Mouse (Mus musculus): Measurements from ENCODE around the gene Sgk2. TPM values are rescaled to one million over a fixed set of nuclear protein-coding genes. Genes with fewer than 3 reads are reported as not detected.
A peak's percentile ranks its signal among the peaks of the same experiment; 100 is the strongest.

Gene Sgk2
- polyA plus RNA-seq (2012; rRNA removed): 0.02 and 0.05 TPM in 2 replicates

GRCm38 (mm10) chr2:162987218-162987617 is at the start of gene Sgk2:
TSS of gene Sgk2 (plus strand) at chr2:162987330.
- Histone ChIP-seq H3K4me1 (ENCODE audit: control insufficient read depth, insufficient read depth, insufficient read length) (no peaks in the 10 kb centered on the region), H3K27me3 (ENCODE audit: control insufficient read depth, insufficient read depth, low read length) (no peaks in the 10 kb centered on the region), H3K36me3 (ENCODE audit: control insufficient read depth, insufficient read depth, low read length) (no peaks in the 10 kb centered on the region), H3K27ac (ENCODE audit: insufficient read depth, low read length) (no peak within 1 kb of the TSS), H3K4me3 (ENCODE audit: extremely low read depth, insufficient read depth, insufficient read length) (no peak within 1 kb of the TSS)
- 73% methylated on average over 8 of the region's 8 CpGs for WGBS
- DNase-seq (ENCODE audit: low read depth in 1 of 2, low spot score in 2 of 2): no peak
- TF ChIP-seq CTCF (IDR thresholded peaks at IDR 0.05; ENCODE audit: extremely low read depth, insufficient read depth, insufficient read length, insufficient replicate concordance) (no peak), POLR2A (IDR thresholded peaks at IDR 0.05; ENCODE audit: low read depth, low read length) (no peak)

- DNase-seq (ENCODE audit: low read depth in 1 of 2, low spot score in 2 of 2): no peak
- no peaks in the 10 kb centered on the region; the same call in 1 of the 2 replicates for H3K4me1 ChIP-seq (ENCODE audit: control insufficient read depth, insufficient read depth, insufficient read length)
- 63% methylated on average over 1 of the region's 1 CpGs for WGBS
- TF ChIP-seq CTCF (IDR thresholded peaks at IDR 0.05; ENCODE audit: extremely low read depth, insufficient read depth, insufficient read length, insufficient replicate concordance) (no peak), POLR2A (IDR thresholded peaks at IDR 0.05; ENCODE audit: low read depth, low read length) (no peak)
- peaks cover 3% of the 10 kb centered on the region; the same call in 1 of the 2 replicates for H3K27me3 ChIP-seq (ENCODE audit: control insufficient read depth, insufficient read depth, low read length)
- no peak overlapping the region for H3K4me3 ChIP-seq (ENCODE audit: extremely low read depth, insufficient read depth, insufficient read length)
- H3K27ac ChIP-seq (ENCODE audit: insufficient read depth, low read length): no peak overlapping the region
- peaks cover 29% of the 10 kb centered on the region for H3K36me3 ChIP-seq (ENCODE audit: control insufficient read depth, insufficient read depth, low read length)
These were observed 47.6 kb upstream of the Sgk2 start for GRCm38 (mm10) chr2:162939562-162939961.

DNA sequence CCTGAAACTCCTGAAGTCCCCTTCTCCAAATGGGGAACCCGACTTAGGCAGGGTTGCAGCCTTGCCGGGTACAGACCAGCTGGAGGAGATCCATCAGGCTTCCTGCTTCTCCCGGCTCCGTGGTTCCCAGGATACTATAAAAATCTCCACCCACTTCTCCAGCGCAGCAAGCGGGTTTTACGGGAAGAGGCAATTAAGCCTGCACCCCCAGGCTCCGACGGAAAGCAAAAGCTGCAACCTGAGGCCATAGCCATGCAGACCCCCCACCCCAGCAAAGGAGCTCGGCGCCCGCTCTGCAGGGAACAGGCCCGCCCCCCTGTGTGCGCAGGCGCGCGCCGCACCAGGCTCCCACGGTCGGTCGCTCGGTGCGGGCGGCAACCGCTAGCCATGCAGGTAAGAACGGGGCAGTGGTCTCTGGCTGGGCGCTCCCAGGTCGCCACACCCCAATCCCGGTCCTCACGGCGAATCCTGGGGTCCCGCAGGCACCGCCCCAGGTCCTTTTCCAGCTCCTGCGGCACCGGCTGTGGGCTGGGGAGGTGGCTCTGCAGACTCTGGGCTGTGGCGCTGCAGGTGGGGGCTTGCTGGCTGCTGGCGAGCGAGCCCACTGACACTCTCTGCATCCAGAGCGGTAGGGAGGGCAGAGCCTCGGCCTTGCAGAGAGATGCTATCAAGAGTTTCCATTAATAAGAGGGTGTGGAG is 43.8 kb upstream of the Sgk2 start, which contains the start of gene L3mbtl1:
TSS of gene L3mbtl1 (plus strand) at position 325 of the 699 bp plus-strand sequence.
- H3K4me3 ChIP-seq (ENCODE audit: extremely low read depth, insufficient read depth, insufficient read length): peak within 1 kb of the TSS; percentile 23; the same call in 1 of the 2 replicates
- no peak for DNase-seq (ENCODE audit: low read depth in 1 of 2, low spot score in 2 of 2)

DNA sequence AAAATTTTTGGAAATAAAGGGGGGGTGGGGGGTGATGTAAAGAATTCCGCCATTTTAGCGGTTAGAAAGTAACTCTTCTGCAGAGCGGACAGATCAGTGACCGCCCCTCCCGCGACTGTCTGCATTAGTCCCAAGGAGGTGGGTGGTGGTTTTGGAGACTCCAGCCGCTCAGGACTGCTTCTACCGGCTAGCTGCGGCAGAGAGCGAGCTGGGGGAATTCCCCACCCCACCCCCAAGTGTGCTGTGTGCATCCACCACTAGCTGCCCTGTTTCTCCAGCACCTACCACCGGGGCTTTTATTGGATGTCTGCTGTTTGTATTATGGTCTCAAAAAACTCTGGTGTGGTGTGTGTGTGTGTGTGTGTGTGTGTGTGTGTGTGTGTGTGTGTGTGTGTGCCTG is 43.2 kb upstream of the Sgk2 start:
- Histone ChIP-seq H3K27me3 (ENCODE audit: control insufficient read depth, insufficient read depth, low read length) (peaks cover 3% of the 10 kb centered on the region; the same call in 1 of the 2 replicates), H3K4me1 (ENCODE audit: control insufficient read depth, insufficient read depth, insufficient read length) (no peaks in the 10 kb centered on the region; the same call in 1 of the 2 replicates), H3K27ac (ENCODE audit: insufficient read depth, low read length) (no peak overlapping the region), H3K36me3 (ENCODE audit: control insufficient read depth, insufficient read depth, low read length) (peaks cover 6% of the 10 kb centered on the region; the same call in 1 of the 2 replicates), H3K4me3 (ENCODE audit: extremely low read depth, insufficient read depth, insufficient read length) (no peak overlapping the region)
- no peak for TF ChIP-seq POLR2A (IDR thresholded peaks at IDR 0.05; ENCODE audit: low read depth, low read length)
- no peak for TF ChIP-seq CTCF (IDR thresholded peaks at IDR 0.05; ENCODE audit: extremely low read depth, insufficient read depth, insufficient read length, insufficient replicate concordance)
- 17% methylated on average over 11 of the region's 11 CpGs for WGBS
- no peak for DNase-seq (ENCODE audit: low read depth in 1 of 2, low spot score in 2 of 2)

More for the DNA sequence above, 43.8 kb upstream of the Sgk2 start, which contains the start of gene L3mbtl1:
- Histone ChIP-seq H3K27ac (ENCODE audit: insufficient read depth, low read length) (no peak within 1 kb of the TSS), H3K36me3 (ENCODE audit: control insufficient read depth, insufficient read depth, low read length) (peaks cover 10% of the 10 kb centered on the region; the same call in 1 of the 2 replicates), H3K4me1 (ENCODE audit: control insufficient read depth, insufficient read depth, insufficient read length) (no peaks in the 10 kb centered on the region; the same call in 1 of the 2 replicates), H3K27me3 (ENCODE audit: control insufficient read depth, insufficient read depth, low read length) (peaks cover 3% of the 10 kb centered on the region; the same call in 1 of the 2 replicates)
- WGBS: 2% methylated on average over 39 of the region's 40 CpGs
- TF ChIP-seq CTCF (IDR thresholded peaks at IDR 0.05; ENCODE audit: extremely low read depth, insufficient read depth, insufficient read length, insufficient replicate concordance): no peak

- H3K27me3 ChIP-seq (ENCODE audit: control insufficient read depth, insufficient read depth, low read length): peaks cover 3% of the 10 kb centered on the region; the same call in 1 of the 2 replicates
- no peak for DNase-seq (ENCODE audit: low read depth in 1 of 2, low spot score in 2 of 2)
- TF ChIP-seq CTCF (IDR thresholded peaks at IDR 0.05; ENCODE audit: extremely low read depth, insufficient read depth, insufficient read length, insufficient replicate concordance) (no peak), POLR2A (IDR thresholded peaks at IDR 0.05; ENCODE audit: low read depth, low read length) (no peak)
- no peaks in the 10 kb centered on the region; the same call in 1 of the 2 replicates for H3K4me1 ChIP-seq (ENCODE audit: control insufficient read depth, insufficient read depth, insufficient read length)
- H3K4me3 ChIP-seq (ENCODE audit: extremely low read depth, insufficient read depth, insufficient read length): no peak overlapping the region
- no peaks in the 10 kb centered on the region for H3K36me3 ChIP-seq (ENCODE audit: control insufficient read depth, insufficient read depth, low read length)
- WGBS: 90% methylated on average over 5 of the region's 5 CpGs
- H3K27ac ChIP-seq (ENCODE audit: insufficient read depth, low read length): no peak overlapping the region
These were observed 40.2 kb upstream of the Sgk2 start for GRCm38 (mm10) chr2:162946964-162947363.

DNA sequence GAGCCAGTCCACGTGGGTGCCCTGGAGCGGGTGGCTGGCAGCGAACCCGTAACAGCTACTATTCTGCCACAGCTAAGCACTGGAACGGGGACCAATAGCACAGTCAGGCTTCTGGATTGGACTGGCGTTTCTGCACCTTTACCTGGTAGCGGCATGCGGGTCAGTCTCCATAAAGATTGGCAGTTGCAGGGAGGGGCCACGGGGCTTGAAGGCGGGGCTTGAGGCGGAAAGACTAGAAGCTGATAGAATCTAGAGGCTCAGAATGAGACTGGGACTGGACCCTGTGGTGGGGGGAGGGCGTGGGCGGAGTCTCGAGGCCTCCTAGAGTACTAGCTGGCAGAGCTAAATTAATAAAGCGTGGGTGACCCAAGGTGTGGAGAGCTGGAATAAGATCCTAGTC is 39.4 kb upstream of the Sgk2 start:
- no peak for TF ChIP-seq CTCF (IDR thresholded peaks at IDR 0.05; ENCODE audit: extremely low read depth, insufficient read depth, insufficient read length, insufficient replicate concordance)
- no peak for TF ChIP-seq POLR2A (IDR thresholded peaks at IDR 0.05; ENCODE audit: low read depth, low read length)
- no peaks in the 10 kb centered on the region; the same call in 1 of the 2 replicates for H3K4me1 ChIP-seq (ENCODE audit: control insufficient read depth, insufficient read depth, insufficient read length)
- WGBS: 64% methylated on average over 15 of the region's 15 CpGs
- H3K36me3 ChIP-seq (ENCODE audit: control insufficient read depth, insufficient read depth, low read length): no peaks in the 10 kb centered on the region
- peaks cover 3% of the 10 kb centered on the region; the same call in 1 of the 2 replicates for H3K27me3 ChIP-seq (ENCODE audit: control insufficient read depth, insufficient read depth, low read length)
- no peak overlapping the region for H3K4me3 ChIP-seq (ENCODE audit: extremely low read depth, insufficient read depth, insufficient read length)
- no peak overlapping the region for H3K27ac ChIP-seq (ENCODE audit: insufficient read depth, low read length)
- DNase-seq (ENCODE audit: low read depth in 1 of 2, low spot score in 2 of 2): no peak

GRCm38 (mm10) chr2:162948221-162948620 is 38.9 kb upstream of the Sgk2 start:
- Histone ChIP-seq H3K4me1 (ENCODE audit: control insufficient read depth, insufficient read depth, insufficient read length) (no peaks in the 10 kb centered on the region; the same call in 1 of the 2 replicates), H3K27ac (ENCODE audit: insufficient read depth, low read length) (no peak overlapping the region), H3K4me3 (ENCODE audit: extremely low read depth, insufficient read depth, insufficient read length) (no peak overlapping the region), H3K27me3 (ENCODE audit: control insufficient read depth, insufficient read depth, low read length) (peaks cover 3% of the 10 kb centered on the region; the same call in 1 of the 2 replicates), H3K36me3 (ENCODE audit: control insufficient read depth, insufficient read depth, low read length) (no peaks in the 10 kb centered on the region)
- TF ChIP-seq POLR2A (IDR thresholded peaks at IDR 0.05; ENCODE audit: low read depth, low read length): no peak
- TF ChIP-seq CTCF (IDR thresholded peaks at IDR 0.05; ENCODE audit: extremely low read depth, insufficient read depth, insufficient read length, insufficient replicate concordance): no peak
- WGBS: 61% methylated on average over 14 of the region's 14 CpGs
- DNase-seq (ENCODE audit: low read depth in 1 of 2, low spot score in 2 of 2): no peak
